Mouse (Mus musculus): ENCODE measurements around the gene Tada3. TPM values are rescaled to one million over a fixed set of nuclear protein-coding genes. Genes with fewer than 3 reads are reported as not detected.

Tada3 gene
- polyA plus RNA-seq, 1 experiment: 41.0 TPM

- Histone ChIP-seq H3K4me1 (ENCODE audit: control insufficient read depth, insufficient read depth, low read length) (no peaks in the 10 kb centered on the region), H3K9me3 (replicated peaks; ENCODE audit: control insufficient read depth, insufficient read depth, low read length, poor library complexity, severe bottlenecking) (no peaks in the 10 kb centered on the region), H3K4me3 (ENCODE audit: low read depth, low read length) (peak overlapping the region; percentile 83), H3K27ac (ENCODE audit: insufficient read depth, low read length) (no peak overlapping the region), H3K27me3 (ENCODE audit: control insufficient read depth, insufficient read depth, low read length, poor library complexity, severe bottlenecking) (no peaks in the 10 kb centered on the region), H3K36me3 (ENCODE audit: control insufficient read depth, insufficient read depth, low read length, poor library complexity, severe bottlenecking) (no peaks in the 10 kb centered on the region), H3K9ac (ENCODE audit: low read depth, poor library complexity, severe bottlenecking) (peak overlapping the region; percentile 71)
- TF ChIP-seq CTCF (IDR thresholded peaks at IDR 0.05; ENCODE audit: low read depth, low read length) (no peak), EP300 (IDR thresholded peaks at IDR 0.05; ENCODE audit: insufficient read depth, low read depth, low read length) (no peak), POLR2A (IDR thresholded peaks at IDR 0.05; ENCODE audit: insufficient read depth, low read length) (no peak)
These were observed 40.9 kb upstream of the Tada3 start for GRCm38 (mm10) chr6:113418441-113419198.

DNA sequence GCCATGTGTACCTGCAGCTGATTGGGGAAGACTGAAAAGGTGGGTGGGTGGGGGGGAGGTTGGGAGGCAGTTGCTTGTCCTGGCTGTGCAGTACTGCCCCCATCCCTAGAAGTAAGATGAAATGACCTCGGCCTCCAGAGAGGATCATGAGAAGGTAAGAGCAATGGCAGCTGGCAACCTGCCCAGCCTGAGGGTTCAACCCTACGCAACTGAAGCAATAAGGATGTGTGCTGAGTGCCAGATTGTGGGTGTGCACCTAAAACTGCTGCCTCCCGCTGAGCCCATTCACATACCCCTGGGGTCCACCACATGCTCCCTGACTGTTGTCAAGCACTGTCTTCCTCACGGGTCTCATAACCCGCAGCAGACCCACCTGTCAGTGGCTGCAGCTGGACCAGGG is 38.7 kb upstream of the Tada3 start:
- Histone ChIP-seq H3K36me3 (ENCODE audit: control insufficient read depth, insufficient read depth, low read length, poor library complexity, severe bottlenecking) (no peaks in the 10 kb centered on the region), H3K27ac (ENCODE audit: insufficient read depth, low read length) (no peak overlapping the region), H3K9me3 (replicated peaks; ENCODE audit: control insufficient read depth, insufficient read depth, low read length, poor library complexity, severe bottlenecking) (no peaks in the 10 kb centered on the region), H3K9ac (ENCODE audit: low read depth, poor library complexity, severe bottlenecking) (no peak overlapping the region), H3K4me3 (ENCODE audit: low read depth, low read length) (no peak overlapping the region), H3K4me1 (ENCODE audit: control insufficient read depth, insufficient read depth, low read length) (peaks cover 2% of the 10 kb centered on the region), H3K27me3 (ENCODE audit: control insufficient read depth, insufficient read depth, low read length, poor library complexity, severe bottlenecking) (no peaks in the 10 kb centered on the region)
- TF ChIP-seq CTCF (IDR thresholded peaks at IDR 0.05; ENCODE audit: low read depth, low read length): no peak
- no peak for TF ChIP-seq POLR2A (IDR thresholded peaks at IDR 0.05; ENCODE audit: insufficient read depth, low read length)
- no peak for TF ChIP-seq EP300 (IDR thresholded peaks at IDR 0.05; ENCODE audit: insufficient read depth, low read depth, low read length)

GRCm38 (mm10) chr6:113410001-113410400 is 32.3 kb upstream of the Tada3 start:
- no peak for TF ChIP-seq CTCF (IDR thresholded peaks at IDR 0.05; ENCODE audit: low read depth, low read length)
- TF ChIP-seq POLR2A (IDR thresholded peaks at IDR 0.05; ENCODE audit: insufficient read depth, low read length): no peak
- no peak for TF ChIP-seq EP300 (IDR thresholded peaks at IDR 0.05; ENCODE audit: insufficient read depth, low read depth, low read length)
- no peaks in the 10 kb centered on the region for H3K36me3 ChIP-seq (ENCODE audit: control insufficient read depth, insufficient read depth, low read length, poor library complexity, severe bottlenecking)
- H3K4me3 ChIP-seq (ENCODE audit: low read depth, low read length): no peak overlapping the region
- H3K27me3 ChIP-seq (ENCODE audit: control insufficient read depth, insufficient read depth, low read length, poor library complexity, severe bottlenecking): no peaks in the 10 kb centered on the region
- 0 out of 2 replicates have a peak overlapping the region, but pooled peaks have one; percentile 14 for H3K27ac ChIP-seq (ENCODE audit: insufficient read depth, low read length)
- H3K9ac ChIP-seq (ENCODE audit: low read depth, poor library complexity, severe bottlenecking): no peak overlapping the region
- peaks cover 2% of the 10 kb centered on the region for H3K4me1 ChIP-seq (ENCODE audit: control insufficient read depth, insufficient read depth, low read length)
- no peaks in the 10 kb centered on the region for H3K9me3 ChIP-seq (replicated peaks; ENCODE audit: control insufficient read depth, insufficient read depth, low read length, poor library complexity, severe bottlenecking)

DNA sequence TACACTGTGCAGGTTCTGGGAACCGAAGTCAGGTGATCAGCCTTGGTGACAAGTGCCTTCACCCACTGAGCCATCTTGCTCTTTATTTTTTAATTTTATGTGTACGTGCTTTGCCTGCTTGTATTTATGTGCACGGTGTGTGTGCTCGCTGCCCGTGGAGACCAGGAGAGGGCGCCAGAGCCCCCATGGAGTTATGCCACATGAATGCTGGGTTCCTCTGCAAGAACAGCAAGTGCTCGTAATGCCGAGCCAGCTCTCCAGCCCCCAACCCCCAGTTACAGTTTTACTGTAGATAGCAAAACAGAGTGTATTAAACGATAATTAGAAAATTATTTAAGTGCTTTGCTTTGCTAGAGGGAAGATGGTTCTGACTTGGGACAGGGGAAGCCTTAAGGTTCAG is 29.0 kb upstream of the Tada3 start:
- Histone ChIP-seq H3K27me3 (ENCODE audit: control insufficient read depth, insufficient read depth, low read length, poor library complexity, severe bottlenecking) (no peaks in the 10 kb centered on the region), H3K36me3 (ENCODE audit: control insufficient read depth, insufficient read depth, low read length, poor library complexity, severe bottlenecking) (no peaks in the 10 kb centered on the region), H3K9me3 (replicated peaks; ENCODE audit: control insufficient read depth, insufficient read depth, low read length, poor library complexity, severe bottlenecking) (no peaks in the 10 kb centered on the region), H3K9ac (ENCODE audit: low read depth, poor library complexity, severe bottlenecking) (no peak overlapping the region), H3K4me3 (ENCODE audit: low read depth, low read length) (no peak overlapping the region), H3K27ac (ENCODE audit: insufficient read depth, low read length) (no peak overlapping the region), H3K4me1 (ENCODE audit: control insufficient read depth, insufficient read depth, low read length) (no peaks in the 10 kb centered on the region)
- TF ChIP-seq EP300 (IDR thresholded peaks at IDR 0.05; ENCODE audit: insufficient read depth, low read depth, low read length): no peak
- peak; percentile 81 for TF ChIP-seq CTCF (IDR thresholded peaks at IDR 0.05; ENCODE audit: low read depth, low read length)

- Histone ChIP-seq H3K9me3 (replicated peaks; ENCODE audit: control insufficient read depth, insufficient read depth, low read length, poor library complexity, severe bottlenecking) (no peaks in the 10 kb centered on the region), H3K4me1 (ENCODE audit: control insufficient read depth, insufficient read depth, low read length) (no peaks in the 10 kb centered on the region), H3K36me3 (ENCODE audit: control insufficient read depth, insufficient read depth, low read length, poor library complexity, severe bottlenecking) (no peaks in the 10 kb centered on the region), H3K27ac (ENCODE audit: insufficient read depth, low read length) (no peak overlapping the region), H3K9ac (ENCODE audit: low read depth, poor library complexity, severe bottlenecking) (no peak overlapping the region), H3K4me3 (ENCODE audit: low read depth, low read length) (no peak overlapping the region), H3K27me3 (ENCODE audit: control insufficient read depth, insufficient read depth, low read length, poor library complexity, severe bottlenecking) (no peaks in the 10 kb centered on the region)
- TF ChIP-seq POLR2A (IDR thresholded peaks at IDR 0.05; ENCODE audit: insufficient read depth, low read length) (no peak), EP300 (IDR thresholded peaks at IDR 0.05; ENCODE audit: insufficient read depth, low read depth, low read length) (no peak), CTCF (IDR thresholded peaks at IDR 0.05; ENCODE audit: low read depth, low read length) (no peak)
These were observed 27.8 kb upstream of the Tada3 start for GRCm38 (mm10) chr6:113405483-113405882.

GRCm38 (mm10) chr6:113404649-113405448 is 27.2 kb upstream of the Tada3 start:
- Histone ChIP-seq H3K27me3 (ENCODE audit: control insufficient read depth, insufficient read depth, low read length, poor library complexity, severe bottlenecking) (no peaks in the 10 kb centered on the region), H3K9ac (ENCODE audit: low read depth, poor library complexity, severe bottlenecking) (no peak overlapping the region), H3K4me1 (ENCODE audit: control insufficient read depth, insufficient read depth, low read length) (no peaks in the 10 kb centered on the region), H3K9me3 (replicated peaks; ENCODE audit: control insufficient read depth, insufficient read depth, low read length, poor library complexity, severe bottlenecking) (no peaks in the 10 kb centered on the region), H3K27ac (ENCODE audit: insufficient read depth, low read length) (no peak overlapping the region), H3K4me3 (ENCODE audit: low read depth, low read length) (no peak overlapping the region), H3K36me3 (ENCODE audit: control insufficient read depth, insufficient read depth, low read length, poor library complexity, severe bottlenecking) (no peaks in the 10 kb centered on the region)
- no peak for TF ChIP-seq CTCF (IDR thresholded peaks at IDR 0.05; ENCODE audit: low read depth, low read length)
- TF ChIP-seq POLR2A (IDR thresholded peaks at IDR 0.05; ENCODE audit: insufficient read depth, low read length): no peak
- no peak for TF ChIP-seq EP300 (IDR thresholded peaks at IDR 0.05; ENCODE audit: insufficient read depth, low read depth, low read length)
